Mouse (Mus musculus) left cerebral cortex, adult 9 months (tissue): ENCODE results near the gene Olfr1369-ps1.
"Not testable (repeated sequence)": the region's sequence is repeated elsewhere in the genome, so short reads cannot be mapped to it uniquely, and the experiment has no call there.

ENCODE experiments used
- DNase-seq, 2 experiments: peaks; one replicate each; pipeline ENCODE4 v3.0.0; 2022; ENCODE audit warnings: low spot score in 2 of 2

Olfr1369-ps1 gene

DNA sequence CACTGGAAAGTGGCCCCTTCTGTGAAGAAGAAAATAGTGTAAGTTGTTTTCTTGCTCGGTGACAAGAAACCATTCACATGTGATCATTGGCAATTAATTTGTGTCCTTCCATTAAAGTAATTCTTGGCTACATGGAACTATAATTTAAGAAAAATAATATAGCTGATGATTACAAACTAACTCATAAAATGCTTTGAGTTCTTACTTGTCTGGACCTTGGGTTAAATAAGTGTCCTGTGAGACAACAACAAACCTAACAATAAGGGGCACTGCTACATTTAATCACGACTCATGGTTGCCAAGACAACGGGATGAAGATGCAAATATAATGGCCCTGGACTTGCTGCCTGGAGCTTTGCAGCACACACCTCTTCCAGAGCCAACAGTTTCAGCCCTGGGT, at the start of gene Olfr1369-ps1:
TSS of gene Olfr1369-ps1 (plus strand) at position 301 of the 400 bp plus-strand sequence.
- not testable (repeated sequence) for DNase-seq

DNA sequence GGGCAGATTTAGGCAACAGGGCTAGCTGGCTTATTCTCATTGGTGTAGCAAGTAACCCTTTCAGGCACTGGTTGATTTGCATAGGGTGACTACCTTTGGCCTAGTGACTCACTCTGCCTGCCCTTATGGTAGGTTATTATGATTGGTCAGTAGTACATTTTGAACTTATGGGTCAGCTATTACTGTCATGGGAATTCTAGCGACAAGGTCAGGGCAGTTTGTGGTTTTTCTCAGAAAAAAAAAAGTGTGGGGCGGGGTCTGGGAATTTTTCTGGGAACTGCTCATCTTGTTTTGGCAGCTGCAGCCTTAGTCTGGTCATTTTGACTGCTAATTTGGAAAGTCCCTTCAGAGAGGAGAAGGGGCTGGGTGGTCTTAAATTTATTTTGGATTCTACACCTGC, 45.3 kb upstream of the Olfr1369-ps1 start:
- DNase-seq, result no peak

- no peak for DNase-seq
Measured at GRCm38 (mm10) chr13:21074847-21075246, 36.4 kb upstream of the Olfr1369-ps1 start, which contains the start of gene Olfr1370. Gene Olfr1370, minus strand, starts transcription at chr13:21074947.

GRCm38 (mm10) chr13:21082686-21083085, 28.6 kb upstream of the Olfr1369-ps1 start:
- no peak for DNase-seq

- no peak for DNase-seq
Measured at GRCm38 (mm10) chr13:21109759-21110158, 1.5 kb upstream of the Olfr1369-ps1 start.

DNA sequence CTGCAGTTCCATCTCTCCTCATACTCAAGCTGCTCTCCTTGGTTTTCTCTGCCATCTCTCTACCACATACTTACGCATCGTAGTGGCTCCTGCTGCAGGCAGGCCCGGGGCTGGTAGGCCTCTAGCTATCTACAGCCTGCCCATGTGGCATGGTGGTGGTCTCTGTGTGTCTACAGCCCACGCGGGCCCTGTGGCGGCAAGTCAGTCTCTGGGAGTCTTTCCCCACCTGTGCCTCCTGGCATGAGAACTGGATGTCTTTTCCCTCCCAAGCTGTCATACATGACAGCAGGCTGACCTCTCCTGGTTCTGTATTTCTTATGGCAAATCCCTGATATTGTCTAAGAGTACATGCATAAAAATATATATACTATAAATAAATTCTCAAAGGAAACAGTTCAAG, 842 bp upstream of the Olfr1369-ps1 start:
- DNase-seq, result no peak

DNA sequence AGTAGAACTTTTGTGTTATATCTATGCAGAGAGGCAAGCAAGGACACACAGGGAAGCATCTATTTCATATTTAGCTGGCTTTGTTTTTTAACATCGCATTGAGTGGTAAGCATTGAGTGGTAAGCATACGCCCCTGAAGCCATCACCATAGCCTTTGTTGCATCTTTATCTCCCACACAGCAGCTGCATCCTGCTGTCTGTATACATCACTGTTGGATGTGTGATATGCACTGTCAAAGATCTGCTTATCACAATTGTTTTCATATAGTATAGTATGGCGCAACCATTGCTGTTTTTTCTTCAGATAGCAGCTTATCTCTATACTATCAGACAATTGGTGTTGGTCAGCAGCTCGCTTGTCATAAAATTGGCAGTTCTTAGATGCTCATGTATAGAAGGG, 2.8 kb downstream of the Olfr1369-ps1 start:
- no peak for DNase-seq

DNA sequence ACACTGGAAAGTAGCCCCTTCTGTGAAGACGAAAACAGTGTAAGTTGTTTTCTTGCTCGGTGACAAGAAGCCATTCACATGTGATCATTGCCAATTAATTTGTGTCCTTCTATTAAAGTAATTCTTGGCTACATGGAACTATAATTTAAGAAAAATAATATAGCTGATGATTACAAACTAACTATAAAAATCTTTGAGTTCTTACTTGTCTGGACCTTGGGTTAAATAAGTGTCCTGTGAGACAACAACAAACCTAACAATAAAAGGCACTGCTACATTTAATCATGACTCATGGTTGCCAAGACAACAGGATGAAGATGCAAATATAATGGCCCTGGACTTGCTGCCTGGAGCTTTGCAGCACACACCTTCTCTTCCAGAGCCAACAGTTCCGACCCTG, 18.1 kb downstream of the Olfr1369-ps1 start, which contains the start of gene Olfr263:
TSS of gene Olfr263 (plus strand) at position 301 of the 400 bp plus-strand sequence.
- not testable (repeated sequence) for DNase-seq

DNA sequence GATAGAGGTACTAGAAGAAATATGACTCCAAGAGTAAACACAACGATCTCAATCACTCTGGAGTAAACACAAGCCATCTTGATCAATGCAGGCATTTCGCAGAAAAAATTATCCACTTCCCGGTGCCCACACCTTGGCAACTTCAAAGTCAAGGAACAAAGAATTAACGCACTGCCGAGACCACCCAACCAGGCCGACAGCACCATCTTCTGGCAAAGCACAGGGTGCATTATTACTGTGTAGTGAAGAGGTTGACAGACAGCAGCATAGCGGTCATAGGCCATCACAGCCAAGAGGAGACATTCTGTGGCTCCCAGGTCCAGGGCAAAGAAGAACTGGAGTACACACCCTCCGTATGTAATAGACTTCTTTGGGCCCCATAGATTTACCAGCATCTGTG, 31.1 kb downstream of the Olfr1369-ps1 start:
- DNase-seq, result no peak

GRCm38 (mm10) chr13:21145767-21146166, 34.5 kb downstream of the Olfr1369-ps1 start, which contains the start of gene Olfr1368:
Gene Olfr1368, minus strand, starts transcription at chr13:21145867.
- DNase-seq, result no peak

DNA sequence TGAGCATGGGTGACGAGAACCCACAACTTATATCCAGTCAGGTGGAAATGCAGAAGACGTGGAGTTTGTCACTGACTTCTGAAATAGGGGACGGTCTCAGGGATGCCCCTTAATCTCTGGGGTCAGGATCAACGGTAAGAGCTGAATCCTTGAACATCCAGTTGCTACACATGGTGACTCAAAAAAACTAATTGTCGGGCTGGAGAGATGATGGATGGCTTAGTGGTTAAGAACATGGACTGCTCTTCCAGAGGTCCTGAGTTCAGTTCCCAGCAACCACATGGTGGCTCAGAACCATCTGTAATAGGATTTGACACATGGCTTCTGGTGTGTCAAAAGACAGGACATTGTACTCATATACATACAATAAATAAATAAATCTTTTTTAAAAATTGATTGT, 44.6 kb downstream of the Olfr1369-ps1 start:
- DNase-seq, result no peak

GRCm38 (mm10) chr13:21158071-21158470, 46.8 kb downstream of the Olfr1369-ps1 start:
- no peak for DNase-seq

DNA sequence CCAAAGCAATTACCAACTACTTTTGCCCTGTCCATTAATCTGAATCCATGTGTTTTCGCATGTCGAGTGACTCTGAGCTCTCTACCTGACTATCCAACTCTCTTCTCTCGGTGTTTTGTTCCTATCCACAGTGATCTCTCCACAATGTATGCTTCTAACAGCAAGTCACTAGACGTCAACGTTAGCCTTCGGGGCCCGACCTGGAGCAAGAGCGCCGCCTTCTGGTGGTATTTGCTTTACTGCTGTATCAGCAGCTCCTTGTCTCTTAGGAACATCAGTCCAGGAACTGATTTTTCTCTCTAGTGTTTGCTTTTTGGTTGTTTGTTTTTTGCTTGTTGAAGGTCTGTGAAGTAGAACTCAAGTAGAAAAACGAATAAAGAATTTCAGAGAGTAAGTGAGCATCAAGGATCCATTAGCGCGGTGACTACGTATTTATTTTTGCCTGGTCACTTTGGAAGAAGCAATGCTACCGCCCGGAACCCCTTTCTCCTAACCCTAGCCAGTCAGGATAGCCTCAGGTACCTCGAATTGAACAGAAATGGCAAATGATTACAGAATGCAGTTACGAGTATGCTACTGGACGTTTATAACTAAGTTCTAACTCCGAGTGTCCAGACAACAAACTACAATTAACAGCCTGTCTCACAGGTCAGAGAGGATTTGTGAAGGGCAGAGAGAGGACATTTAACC, 47.6 kb downstream of the Olfr1369-ps1 start:
- DNase-seq, result peak in 1 of 2 experiments; percentile 91

DNA sequence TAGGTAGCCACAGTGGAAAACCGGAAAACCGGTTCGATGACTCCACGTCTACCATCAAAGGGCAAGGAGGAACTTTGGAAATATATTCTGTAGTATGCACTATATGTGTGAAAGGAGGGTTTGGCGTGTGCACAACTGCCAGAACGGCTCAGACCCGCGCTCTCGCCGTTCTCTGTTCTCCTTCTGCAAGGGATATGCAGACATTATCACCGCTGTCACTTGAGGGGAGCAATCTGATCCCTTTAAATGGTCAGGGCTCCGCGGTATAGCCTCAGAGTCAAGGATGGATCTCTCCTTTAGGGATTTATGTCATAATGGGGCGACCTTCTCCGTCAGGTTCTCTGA, 48.2 kb downstream of the Olfr1369-ps1 start:
- DNase-seq, result no peak

GRCm38 (mm10) chr13:21160041-21160511, 48.8 kb downstream of the Olfr1369-ps1 start:
- DNase-seq, result no peak

GRCm38 (mm10) chr13:21160657-21161590, 49.6 kb downstream of the Olfr1369-ps1 start:
- DNase-seq, result peak; percentile 73 to 95

GRCm38 (mm10) chr13:21161591-21161990, 50.3 kb downstream of the Olfr1369-ps1 start:
- DNase-seq, result no peak

- no peak for DNase-seq
Measured at GRCm38 (mm10) chr13:21162591-21162990, 51.3 kb downstream of the Olfr1369-ps1 start.

DNA sequence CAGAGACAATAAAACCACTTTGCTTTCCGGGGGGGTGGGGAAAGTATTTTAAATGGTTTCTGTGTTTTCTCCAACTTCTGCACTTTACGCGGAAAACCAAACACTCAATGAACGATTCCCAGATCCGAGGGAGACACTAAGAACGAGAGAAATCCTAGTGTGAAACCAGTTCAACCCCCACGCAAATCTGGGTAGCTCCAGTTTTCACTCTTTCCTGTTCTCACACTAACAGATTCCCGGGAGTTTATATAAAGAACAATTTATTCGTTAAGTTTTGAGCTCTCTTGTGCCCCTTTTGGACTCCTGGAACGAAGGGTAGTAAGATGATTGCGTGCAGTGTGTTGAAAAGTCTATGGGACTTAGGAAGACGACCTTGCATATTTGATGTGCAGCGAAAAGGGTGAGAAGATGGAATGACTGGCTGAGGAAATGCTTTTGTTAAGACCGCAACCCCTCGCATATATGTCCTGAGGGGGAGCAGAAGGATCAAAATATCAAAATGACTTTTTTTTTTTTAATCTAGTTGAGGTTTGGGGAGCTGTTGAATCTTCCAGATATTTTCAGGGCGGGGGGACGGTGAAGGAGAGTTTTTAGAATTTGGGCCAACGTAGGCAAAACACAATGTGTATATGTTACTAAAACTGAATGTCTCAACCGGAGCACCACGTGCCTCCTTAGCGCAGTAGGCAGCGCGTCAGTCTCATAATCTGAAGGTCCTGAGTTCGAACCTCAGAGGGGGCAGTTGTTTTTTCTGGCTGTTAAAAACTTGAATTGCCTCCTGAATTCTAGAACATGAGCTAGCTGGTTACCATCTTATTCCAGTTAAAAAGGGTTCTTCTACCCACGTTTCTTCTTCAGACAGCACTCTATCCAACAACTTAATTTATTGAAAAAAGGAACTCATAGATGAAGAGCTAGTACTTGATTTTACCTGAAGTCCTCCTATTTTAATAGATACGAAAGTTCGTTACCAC, 55.9 kb downstream of the Olfr1369-ps1 start:
- peak in 1 of 2 experiments; percentile 92 for DNase-seq

DNA sequence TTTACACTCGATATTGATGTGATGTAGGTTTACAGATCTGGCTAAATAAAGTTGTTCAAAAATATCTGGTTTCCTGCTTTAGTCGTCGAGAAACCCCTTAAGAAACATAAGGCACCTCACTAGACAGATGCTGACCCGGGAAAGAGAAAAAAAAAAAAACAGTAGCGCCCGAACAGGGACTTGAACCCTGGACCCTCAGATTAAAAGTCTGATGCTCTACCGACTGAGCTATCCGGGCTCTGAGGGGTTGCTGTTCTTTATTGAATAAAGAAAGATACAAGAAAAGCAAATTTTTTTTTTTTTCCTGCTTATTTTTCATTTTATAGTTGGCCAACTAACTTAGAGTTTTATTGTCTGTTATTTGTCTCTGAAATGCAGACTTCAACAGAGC, 56.6 kb downstream of the Olfr1369-ps1 start:
- DNase-seq, result no peak

DNA sequence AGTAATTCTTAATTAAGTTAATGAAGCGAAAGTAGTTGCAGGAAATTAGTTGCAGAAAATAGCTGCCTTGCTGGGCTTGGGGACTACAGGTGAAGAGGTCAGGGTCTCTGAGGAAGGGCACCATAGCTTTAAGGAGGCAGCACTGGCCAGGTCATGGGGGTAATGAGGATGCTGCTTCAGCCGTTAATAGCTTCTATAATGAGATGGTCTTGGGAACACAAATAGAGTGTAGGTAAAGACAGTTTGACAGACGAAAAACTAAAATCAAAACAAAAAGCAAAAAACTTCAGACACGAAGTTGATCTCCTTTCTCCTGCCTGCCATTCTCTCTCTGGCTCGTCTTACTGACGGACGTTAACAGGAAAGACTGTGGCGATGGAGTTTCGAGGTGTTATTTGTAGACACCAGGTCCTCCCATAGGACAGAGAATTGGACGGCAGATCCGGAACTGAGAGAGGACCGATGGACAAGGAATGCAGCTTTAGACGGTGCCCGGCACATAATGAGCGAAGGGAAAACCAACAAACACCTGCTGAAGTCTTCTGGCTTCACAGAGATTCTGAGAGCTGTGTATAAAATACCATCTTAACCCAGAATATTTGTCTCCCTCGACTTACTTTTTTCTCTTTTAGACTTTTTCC, 57.2 kb downstream of the Olfr1369-ps1 start:
- DNase-seq, result no peak
